Comparison of ENCODE assay signal across 28 mouse cellular contexts in the genomic region with DNA sequence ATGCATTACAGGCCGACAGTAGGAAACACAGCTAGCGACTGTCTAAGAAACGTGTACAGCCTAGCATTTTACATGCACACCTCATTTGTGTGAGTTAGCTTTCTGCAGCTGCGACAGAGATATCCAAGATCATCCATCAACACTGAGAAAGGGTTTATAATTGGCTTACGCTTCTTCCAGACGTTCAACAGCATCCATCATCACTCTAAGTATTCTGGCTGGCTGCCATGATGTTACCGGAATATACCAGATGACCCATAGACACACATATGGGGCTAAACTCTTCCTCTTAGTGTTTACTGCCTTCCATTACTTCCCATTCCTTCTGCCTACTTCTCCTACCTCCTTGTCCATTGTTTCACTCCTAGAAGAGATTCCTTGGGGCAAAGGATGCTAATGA.
DNase-seq lines count a peak whose midpoint lies in the region; ATAC-seq lines count a peak whose summit lies in the region.
"Had no signal": no experiment of that assay in that cellular context is flagged by ENCODE, and none has a peak within 500 bp of the region (broad histone marks: within the 10 kb centered on the region; RNA-seq: fewer than 3 reads in every experiment).

No protein-coding gene starts in this region.

- H3K27ac ChIP-seq in midbrain, embryonic 13.5 days, result 0 out of 2 replicates have a peak overlapping the region, but pooled peaks have one; percentile 6
- no peak overlapping the region for H3K27ac ChIP-seq in midbrain, embryonic 14.5 days (replicated peaks; ENCODE audit: low read depth, low read length)
- H3K27ac ChIP-seq in hindbrain, embryonic 10.5 days, result peak overlapping the region; percentile 29
- H3K27ac ChIP-seq in hindbrain, embryonic 15.5 days (replicated peaks), result peak overlapping the region; percentile 27; the same call in 1 of the 2 replicates
- H3K27ac ChIP-seq: embryonic facial prominence, embryonic 13.5 days; forebrain, embryonic 12.5 days; heart, embryonic 10.5 days; heart, embryonic 15.5 days; left cerebral cortex, adult 2 months; limb, embryonic 13.5 days had no signal

- 83% methylated on average over 7 of the region's 7 CpGs for WGBS in midbrain, embryonic 13.5 days
- WGBS in midbrain, embryonic 14.5 days, result 78% methylated on average over 7 of the region's 7 CpGs
- WGBS in hindbrain, embryonic 10.5 days, result 83% methylated on average over 7 of the region's 7 CpGs
- WGBS in hindbrain, embryonic 15.5 days, result 34% methylated on average over 7 of the region's 7 CpGs

- DNase-seq in midbrain, embryonic 14.5 days, result no peak
- peak; percentile 14 for DNase-seq in NIH3T3 (ENCODE audit: low read depth)
- no peak for DNase-seq in hindbrain, embryonic 10.5 days (ENCODE audit: low spot score)
- DNase-seq in left cerebral cortex, postnatal 14 days (ENCODE audit: low spot score in 2 of 2), result no peak
- DNase-seq: adrenal gland, adult 8-10 months; B cell, adult 2 months; cerebellum, adult 9-10 months; cerebellum, postnatal 36 days; embryo, embryonic 11 days; forebrain, postnatal 0 days; gastrocnemius, postnatal 14 days; heart, adult 11 months; kidney, adult 9 months; kidney, postnatal 14 days; lung, postnatal 14 days; right cerebral cortex, postnatal 14 days; thymus, postnatal 4 days had no signal

- peaks cover 14% of the 10 kb centered on the region for H3K4me1 ChIP-seq in midbrain, embryonic 13.5 days (replicated peaks)
- no peaks in the 10 kb centered on the region; the same call in none of the 2 replicates for H3K4me1 ChIP-seq in midbrain, embryonic 14.5 days (ENCODE audit: control insufficient read depth, insufficient read depth, low read length)
- peaks cover 8% of the 10 kb centered on the region for H3K4me1 ChIP-seq in hindbrain, embryonic 10.5 days (replicated peaks)
- H3K4me1 ChIP-seq in hindbrain, embryonic 15.5 days (replicated peaks), result peaks cover 21% of the 10 kb centered on the region
- H3K4me1 ChIP-seq: limb, embryonic 13.5 days had no signal

- intact Hi-C loops in left cerebral cortex, postnatal 14 days (cut with DNase I), result no loop called here

- no peaks in the 10 kb centered on the region for H3K9me3 ChIP-seq in midbrain, embryonic 13.5 days
- H3K9me3 ChIP-seq in midbrain, embryonic 14.5 days (ENCODE audit: control insufficient read depth, low read length), result no peaks in the 10 kb centered on the region
- H3K9me3 ChIP-seq in hindbrain, embryonic 10.5 days, result no peaks in the 10 kb centered on the region
- no peaks in the 10 kb centered on the region for H3K9me3 ChIP-seq in hindbrain, embryonic 15.5 days
- H3K9me3 ChIP-seq: embryonic facial prominence, embryonic 13.5 days; forebrain, embryonic 12.5 days; heart, embryonic 10.5 days; heart, embryonic 15.5 days; limb, embryonic 13.5 days had no signal

- H3K4me2 ChIP-seq in midbrain, embryonic 13.5 days (replicated peaks), result no peak overlapping the region
- no peak overlapping the region for H3K4me2 ChIP-seq in midbrain, embryonic 14.5 days (ENCODE audit: low read length)
- H3K4me2 ChIP-seq in hindbrain, embryonic 15.5 days, result no peak overlapping the region
- H3K4me2 ChIP-seq: embryonic facial prominence, embryonic 13.5 days; forebrain, embryonic 12.5 days; heart, embryonic 15.5 days; limb, embryonic 13.5 days; liver, embryonic 11.5 days had no signal

- no peak for ATAC-seq in midbrain, embryonic 13.5 days
- ATAC-seq in midbrain, embryonic 14.5 days (ENCODE audit: low FRiP score, low TSS enrichment), result no peak
- 0 out of 2 replicates have a peak, but pooled peaks have one; percentile 37 for ATAC-seq in hindbrain, embryonic 15.5 days (ENCODE audit: low FRiP score, low read depth)
- ATAC-seq in frontal cortex, adult (ENCODE audit: low TSS enrichment), result no peak
- ATAC-seq: forebrain, postnatal 0 days; intestine, postnatal 0 days had no signal

- H3K27me3 ChIP-seq in midbrain, embryonic 13.5 days, result no peaks in the 10 kb centered on the region
- no peaks in the 10 kb centered on the region for H3K27me3 ChIP-seq in midbrain, embryonic 14.5 days (ENCODE audit: control insufficient read depth, insufficient read depth, low read length)
- H3K27me3 ChIP-seq in hindbrain, embryonic 10.5 days (ENCODE audit: insufficient read depth, poor library complexity, severe bottlenecking), result no peaks in the 10 kb centered on the region
- no peaks in the 10 kb centered on the region for H3K27me3 ChIP-seq in hindbrain, embryonic 15.5 days
- H3K27me3 ChIP-seq: embryonic facial prominence, embryonic 13.5 days; forebrain, embryonic 12.5 days; heart, embryonic 15.5 days; limb, embryonic 13.5 days had no signal

- no peak overlapping the region for H3K4me3 ChIP-seq in midbrain, embryonic 13.5 days (replicated peaks)
- H3K4me3 ChIP-seq in midbrain, embryonic 14.5 days (replicated peaks; ENCODE audit: low read depth, low read length), result no peak overlapping the region
- H3K4me3 ChIP-seq in hindbrain, embryonic 10.5 days, result no peak overlapping the region
- no peak overlapping the region for H3K4me3 ChIP-seq in hindbrain, embryonic 15.5 days
- H3K4me3 ChIP-seq: embryonic facial prominence, embryonic 13.5 days; forebrain, embryonic 12.5 days; heart, embryonic 10.5 days; heart, embryonic 15.5 days; left cerebral cortex, adult 2 months; limb, embryonic 13.5 days had no signal

- H3K9ac ChIP-seq in midbrain, embryonic 13.5 days (replicated peaks), result no peak overlapping the region
- H3K9ac ChIP-seq in midbrain, embryonic 14.5 days (replicated peaks; ENCODE audit: low read length), result no peak overlapping the region
- no peak overlapping the region for H3K9ac ChIP-seq in hindbrain, embryonic 15.5 days
- H3K9ac ChIP-seq: embryonic facial prominence, embryonic 13.5 days; forebrain, embryonic 12.5 days; forebrain, postnatal 0 days; heart, embryonic 15.5 days; limb, embryonic 13.5 days had no signal

- H3K36me3 ChIP-seq in midbrain, embryonic 13.5 days, result no peaks in the 10 kb centered on the region
- no peaks in the 10 kb centered on the region for H3K36me3 ChIP-seq in midbrain, embryonic 14.5 days (ENCODE audit: control insufficient read depth, insufficient read depth, low read length)
- H3K36me3 ChIP-seq in hindbrain, embryonic 10.5 days, result no peaks in the 10 kb centered on the region
- H3K36me3 ChIP-seq in hindbrain, embryonic 15.5 days, result no peaks in the 10 kb centered on the region
- H3K36me3 ChIP-seq: embryonic facial prominence, embryonic 13.5 days; forebrain, embryonic 12.5 days; heart, embryonic 10.5 days; heart, embryonic 15.5 days; limb, embryonic 13.5 days had no signal
